ENCODE assay signal across 26 mouse cellular contexts in genomic region chr2:44957329-44957797, GRCm38 (mm10). TPM values are rescaled to one million over a fixed set of nuclear protein-coding genes. Genes with fewer than 3 reads are reported as not detected.
DNase-seq lines count a peak whose midpoint lies in the region; ATAC-seq and TF ChIP-seq lines count a peak whose summit lies in the region.
"Had no signal": no experiment of that assay in that cellular context is flagged by ENCODE, and none has a peak within 500 bp of the region (broad histone marks: within the 10 kb centered on the region; RNA-seq: fewer than 3 reads in every experiment).

No protein-coding gene starts in this region.

- WGBS in limb, embryonic 14.5 days: 94% methylated on average over 1 of the region's 1 CpGs
- 82% methylated on average over 1 of the region's 1 CpGs for WGBS in limb, embryonic 10.5 days
- WGBS in liver, embryonic 13.5 days (ENCODE audit: insufficient replicate concordance): 56% methylated on average over 1 of the region's 1 CpGs

- H3K9ac ChIP-seq in limb, embryonic 14.5 days (ENCODE audit: low read depth, low read length, severe bottlenecking): no peak overlapping the region
- 0 out of 2 replicates have a peak overlapping the region, but pooled peaks have one; percentile 44 for H3K9ac ChIP-seq in CH12.LX (ENCODE audit: insufficient read depth, low read depth)
- no peak overlapping the region for H3K9ac ChIP-seq in liver, embryonic 13.5 days
- H3K9ac ChIP-seq: embryonic facial prominence, embryonic 13.5 days; hindbrain, embryonic 12.5 days; midbrain, embryonic 12.5 days; neural tube, embryonic 12.5 days had no signal

- peaks cover 9% of the 10 kb centered on the region; the same call in 1 of the 2 replicates for H3K79me2 ChIP-seq in CH12.LX (replicated peaks; ENCODE audit: control insufficient read depth, extremely low read depth, insufficient read depth, poor library complexity, severe bottlenecking)

- peak; percentile 95 for TF ChIP-seq EP300 in CH12.LX (IDR thresholded peaks at IDR 0.05; ENCODE audit: low read length)

- no peak for TF ChIP-seq POLR2A in limb, embryonic 14.5 days (IDR thresholded peaks at IDR 0.05; ENCODE audit: borderline replicate concordance, extremely low read depth, insufficient read depth, insufficient read length)
- peak; percentile 74 for TF ChIP-seq POLR2A in CH12.LX (IDR thresholded peaks at IDR 0.05; ENCODE audit: low read depth, low read length)

- ATAC-seq in limb, embryonic 14.5 days (ENCODE audit: low FRiP score, low read depth): no peak
- peak; percentile 46; the same call in 1 of the 2 replicates for ATAC-seq in liver, embryonic 13.5 days (ENCODE audit: low read depth)
- ATAC-seq in megakaryocyte, adult 5-6 weeks (ENCODE audit: poor library complexity, severe bottlenecking): no peak
- ATAC-seq: forebrain, embryonic 14.5 days had no signal

- H3K4me1 ChIP-seq in limb, embryonic 14.5 days (ENCODE audit: control insufficient read depth, insufficient read depth, low read length): no peaks in the 10 kb centered on the region
- H3K4me1 ChIP-seq in limb, embryonic 10.5 days: peaks cover 9% of the 10 kb centered on the region
- peaks cover 32 to 74% of the 10 kb centered on the region in 2 experiments for H3K4me1 ChIP-seq in CH12.LX (ENCODE audit: control insufficient read depth in 1 of 2, insufficient read depth in 2 of 2)
- peaks cover 42% of the 10 kb centered on the region for H3K4me1 ChIP-seq in liver, embryonic 13.5 days (replicated peaks)
- H3K4me1 ChIP-seq: embryonic facial prominence, embryonic 13.5 days; neural tube, embryonic 12.5 days had no signal

- H3K4me2 ChIP-seq in limb, embryonic 14.5 days (replicated peaks; ENCODE audit: low read depth, low read length, severe bottlenecking): no peak overlapping the region
- peak overlapping the region; percentile 61 for H3K4me2 ChIP-seq in CH12.LX (ENCODE audit: insufficient read depth, low read depth, poor library complexity, severe bottlenecking)
- H3K4me2 ChIP-seq in liver, embryonic 13.5 days: no peak overlapping the region
- H3K4me2 ChIP-seq: embryonic facial prominence, embryonic 13.5 days; heart, embryonic 11.5 days; hindbrain, embryonic 12.5 days; midbrain, embryonic 12.5 days; neural tube, embryonic 12.5 days had no signal

- dilution Hi-C loops in CH12.LX (cut with MboI; ENCODE audit: extremely low pct_ligation_motif_present, extremely low pct_unique_long_range_greater_than_20kb, low sequenced_read_pairs): no loop called here

- no peaks in the 10 kb centered on the region for H3K36me3 ChIP-seq in limb, embryonic 14.5 days (ENCODE audit: control insufficient read depth, insufficient read depth, low read length)
- no peaks in the 10 kb centered on the region for H3K36me3 ChIP-seq in limb, embryonic 10.5 days
- H3K36me3 ChIP-seq in CH12.LX (replicated peaks in 1 of 2; ENCODE audit: control insufficient read depth in 1 of 2, insufficient read depth in 1 of 2, low read length in 1 of 2): no peaks in the 10 kb centered on the region
- no peaks in the 10 kb centered on the region for H3K36me3 ChIP-seq in liver, embryonic 13.5 days
- no peaks in the 10 kb centered on the region for H3K36me3 ChIP-seq in splenic B cell, adult 2 months (ENCODE audit: control insufficient read depth, insufficient read depth, low read length, poor library complexity, severe bottlenecking)
- H3K36me3 ChIP-seq: embryonic facial prominence, embryonic 13.5 days; hindbrain, embryonic 12.5 days; midbrain, embryonic 12.5 days; neural tube, embryonic 12.5 days had no signal

- TF ChIP-seq RAD21 in CH12.LX (IDR thresholded peaks at IDR 0.05; ENCODE audit: low read depth, low read length): peak; percentile 34

- H3K4me3 ChIP-seq in limb, embryonic 14.5 days (replicated peaks; ENCODE audit: low read length): no peak overlapping the region
- no peak overlapping the region for H3K4me3 ChIP-seq in limb, embryonic 10.5 days
- no peak overlapping the region for H3K4me3 ChIP-seq in CH12.LX (replicated peaks in 1 of 3; ENCODE audit: low read depth in 2 of 3, low read length in 2 of 3, poor library complexity in 1 of 3)
- H3K4me3 ChIP-seq in liver, embryonic 13.5 days (replicated peaks): no peak overlapping the region
- H3K4me3 ChIP-seq: embryonic facial prominence, embryonic 13.5 days; hindbrain, embryonic 12.5 days; midbrain, embryonic 12.5 days; neural tube, embryonic 12.5 days had no signal

- peak; percentile 2 for DNase-seq in limb, embryonic 14.5 days (ENCODE audit: low spot score)
- no peak for DNase-seq in limb, embryonic 10.5 days (ENCODE audit: low spot score)
- peak; percentile 96 for DNase-seq in CH12.LX (ENCODE audit: extremely low read depth)
- DNase-seq in liver, embryonic 13.5 days: no peak
- peak; percentile 69 for DNase-seq in splenic B cell, adult 2 months (ENCODE audit: low read depth, low spot score)
- DNase-seq in spleen, postnatal 14 days (ENCODE audit: low spot score in 2 of 2): no peak
- no peak for DNase-seq in urinary bladder, postnatal 10 days (ENCODE audit: low spot score)
- DNase-seq: adrenal gland, postnatal 25 days; cerebellum, adult 8-10 months; cerebellum, postnatal 36 days; embryo, embryonic 11 days; gastrocnemius, postnatal 14 days; heart, adult 11 months; kidney, adult 11 months; lung, adult 18-20 months; lung, postnatal 10 days; right cerebral cortex, postnatal 14 days; spleen, adult 18-20 months; thymus, postnatal 14 days had no signal

- H3K9me3 ChIP-seq in limb, embryonic 14.5 days (ENCODE audit: control insufficient read depth, low read length): no peaks in the 10 kb centered on the region
- H3K9me3 ChIP-seq in limb, embryonic 10.5 days (replicated peaks): no peaks in the 10 kb centered on the region
- H3K9me3 ChIP-seq in CH12.LX (replicated peaks; ENCODE audit: low read length): no peaks in the 10 kb centered on the region
- H3K9me3 ChIP-seq in liver, embryonic 13.5 days (replicated peaks): no peaks in the 10 kb centered on the region
- H3K9me3 ChIP-seq: embryonic facial prominence, embryonic 13.5 days; hindbrain, embryonic 12.5 days; midbrain, embryonic 12.5 days; neural tube, embryonic 12.5 days had no signal

- TF ChIP-seq CTCF in CH12.LX (conservative IDR thresholded peaks at IDR 0.05 in 1 of 2, IDR thresholded peaks at IDR 0.05 in 1 of 2; ENCODE audit: low read depth in 2 of 2, low read length in 2 of 2): no peak

- H3K27me3 ChIP-seq in limb, embryonic 14.5 days (ENCODE audit: control insufficient read depth, insufficient read depth, low read length): no peaks in the 10 kb centered on the region
- no peaks in the 10 kb centered on the region for H3K27me3 ChIP-seq in limb, embryonic 10.5 days (ENCODE audit: low read depth, poor library complexity, severe bottlenecking)
- no peaks in the 10 kb centered on the region for H3K27me3 ChIP-seq in CH12.LX (replicated peaks)
- no peaks in the 10 kb centered on the region for H3K27me3 ChIP-seq in liver, embryonic 13.5 days
- no peaks in the 10 kb centered on the region for H3K27me3 ChIP-seq in splenic B cell, adult 2 months (ENCODE audit: control insufficient read depth, insufficient read depth, low read length, poor library complexity, severe bottlenecking)
- H3K27me3 ChIP-seq: embryonic facial prominence, embryonic 13.5 days; hindbrain, embryonic 12.5 days; midbrain, embryonic 12.5 days; neural tube, embryonic 12.5 days had no signal

- no peak overlapping the region for H3K27ac ChIP-seq in limb, embryonic 14.5 days (replicated peaks; ENCODE audit: low read depth, low read length)
- no peak overlapping the region for H3K27ac ChIP-seq in limb, embryonic 10.5 days
- peak overlapping the region; percentile 96 for H3K27ac ChIP-seq in CH12.LX (ENCODE audit: insufficient read depth, low read depth)
- peak overlapping the region; percentile 10; the same call in 1 of the 2 replicates for H3K27ac ChIP-seq in liver, embryonic 13.5 days
- H3K27ac ChIP-seq: embryonic facial prominence, embryonic 13.5 days; hindbrain, embryonic 12.5 days; midbrain, embryonic 12.5 days; neural tube, embryonic 12.5 days had no signal

- in situ Hi-C loops in CH12.LX (cut with MboI; ENCODE audit: low pct_ligation_motif_present, low pct_unique_long_range_greater_than_20kb, low sequenced_read_pairs): no loop called here

TF ChIP-seq in CH12.LX, 34 proteins besides CTCF, POLR2A, EP300 and RAD21 (continues in another document):
- TF ChIP-seq CHD2 (IDR thresholded peaks at IDR 0.05; ENCODE audit: low read length): peak; percentile 81
- no peak for TF ChIP-seq GABPA (IDR thresholded peaks at IDR 0.05; ENCODE audit: insufficient replicate concordance, low read depth, low read length)
- peak; percentile 97 for TF ChIP-seq MEF2A (IDR thresholded peaks at IDR 0.05; ENCODE audit: borderline replicate concordance, low read depth, low read length)
- no peak for TF ChIP-seq USF1 (IDR thresholded peaks at IDR 0.05; ENCODE audit: low read depth, low read length)
- TF ChIP-seq KAT2A (IDR thresholded peaks at IDR 0.05; ENCODE audit: insufficient replicate concordance, low read length): peak; percentile 68; the same call in 1 of the 2 replicates
- peak; percentile 85 for TF ChIP-seq MAX (IDR thresholded peaks at IDR 0.05; ENCODE audit: low read length)
- TF ChIP-seq SMC3 (IDR thresholded peaks at IDR 0.05; ENCODE audit: low read depth, low read length): peak; percentile 17; the same call in 1 of the 2 replicates
- TF ChIP-seq ELF1 (IDR thresholded peaks at IDR 0.05; ENCODE audit: low read depth, low read length): no peak
- peak; percentile 96 for TF ChIP-seq TBP (conservative IDR thresholded peaks at IDR 0.05; ENCODE audit: low read depth, low read length)
- TF ChIP-seq USF2 (conservative IDR thresholded peaks at IDR 0.05; ENCODE audit: low read depth, low read length): no peak
- peak; percentile 95 for TF ChIP-seq TCF12 (IDR thresholded peaks at IDR 0.05; ENCODE audit: low read depth, low read length)
- TF ChIP-seq MXI1 (IDR thresholded peaks at IDR 0.05; ENCODE audit: low read depth, low read length): no peak
- peak; percentile 99 for TF ChIP-seq ZMIZ1 (IDR thresholded peaks at IDR 0.05; ENCODE audit: low read depth, low read length)
- peak; percentile 82 for TF ChIP-seq BHLHE40 (IDR thresholded peaks at IDR 0.05; ENCODE audit: low read depth, low read length)
- TF ChIP-seq JUND (conservative IDR thresholded peaks at IDR 0.05; ENCODE audit: low read depth, low read length): peak; percentile 78; the same call in 1 of the 2 replicates
- no peak for TF ChIP-seq UBTF (IDR thresholded peaks at IDR 0.05; ENCODE audit: low read depth, low read length)

RNA-seq across cellular contexts. Expression of gene Gtdc1, which starts 29.9 kb away (rescaled TPM):
- 22.9 and 23.7 TPM in 2 replicates for polyA plus RNA-seq in limb, embryonic 14.5 days (2012; rRNA removed)
- polyA plus RNA-seq in limb, embryonic 14.5 days (2014; fragmentation: Nextera tagmentation; extraction: Ambion mirVana): 14.3 and 25.0 TPM in 2 replicates
- polyA plus RNA-seq in limb, embryonic 10.5 days (2016; fragmentation: Nextera tagmentation; extraction: Ambion mirVana): 7.6 and 9.8 TPM in 2 replicates
- total RNA-seq in CH12.LX (2012; rRNA removed) (10.6 and 15.8 TPM in 2 replicates), CH12.LX (2014; rRNA removed) (18.2 and 19.2 TPM in 2 replicates)
- 9.3 and 11.1 TPM in 2 replicates for polyA plus RNA-seq in CH12.LX (2012; ENCODE audit: insufficient read length, low read depth)
- polyA plus RNA-seq in liver, embryonic 13.5 days (2015; fragmentation: Nextera tagmentation; extraction: Ambion mirVana): 3.4 and 5.5 TPM in 2 replicates
- total RNA-seq in megakaryocyte, adult 5-6 weeks (2015): 20.9 and 24.9 TPM in 2 replicates
- 21.1 and 23.3 TPM in 2 replicates for total RNA-seq in megakaryocyte, adult 5-6 weeks (2017)

Comparison
In these comparisons a context has a peak if more than half of its experiments do, and no peak if none do; other contexts are left out.
1. DNase-seq: peak in limb, embryonic 14.5 days (single experiment), CH12.LX (single experiment) and splenic B cell, adult 2 months (single experiment); none in limb, embryonic 10.5 days (single experiment), liver, embryonic 13.5 days (single experiment), spleen, postnatal 14 days (0 of 2) and urinary bladder, postnatal 10 days (single experiment).
2. H3K27ac ChIP-seq: peak in CH12.LX (single experiment) and liver, embryonic 13.5 days (single experiment); none in limb, embryonic 14.5 days (single experiment) and limb, embryonic 10.5 days (single experiment).